Mouse (Mus musculus): ENCODE data around the gene Grm4.
A peak's percentile ranks its signal among the peaks of the same experiment; 100 is the strongest.
"Not testable (repeated sequence)": the region's sequence is repeated elsewhere in the genome, so short reads cannot be mapped to it uniquely, and the experiment has no call there.

The Grm4 gene

GRCm38 (mm10) chr17:27389221-27390000 lies 131.8 kb downstream of the Grm4 start:
- DNase-seq, result no peak

DNA sequence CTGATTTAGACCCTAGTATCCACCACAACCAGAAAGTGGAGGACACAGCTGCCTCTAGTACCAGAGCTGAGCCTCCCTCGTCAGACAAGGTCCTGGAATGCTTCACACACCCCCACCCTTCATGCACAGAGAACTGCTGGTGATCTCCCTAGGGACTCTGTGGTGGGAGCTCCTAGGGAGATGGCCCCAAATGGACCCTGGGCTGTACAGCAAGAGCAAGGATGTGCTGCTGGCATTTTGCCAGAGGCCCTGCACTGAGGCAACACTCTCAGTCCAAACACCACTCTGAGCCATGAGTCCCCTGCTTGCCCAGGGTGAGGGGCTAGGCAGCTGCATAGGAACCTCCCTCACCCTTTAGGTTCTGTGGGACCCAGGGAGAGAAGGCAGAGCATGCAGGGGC lies 134.8 kb downstream of the Grm4 start:
- peak; percentile 9 to 52 for DNase-seq

GRCm38 (mm10) chr17:27385513-27386261 lies 135.5 kb downstream of the Grm4 start:
- no peak for DNase-seq

DNA sequence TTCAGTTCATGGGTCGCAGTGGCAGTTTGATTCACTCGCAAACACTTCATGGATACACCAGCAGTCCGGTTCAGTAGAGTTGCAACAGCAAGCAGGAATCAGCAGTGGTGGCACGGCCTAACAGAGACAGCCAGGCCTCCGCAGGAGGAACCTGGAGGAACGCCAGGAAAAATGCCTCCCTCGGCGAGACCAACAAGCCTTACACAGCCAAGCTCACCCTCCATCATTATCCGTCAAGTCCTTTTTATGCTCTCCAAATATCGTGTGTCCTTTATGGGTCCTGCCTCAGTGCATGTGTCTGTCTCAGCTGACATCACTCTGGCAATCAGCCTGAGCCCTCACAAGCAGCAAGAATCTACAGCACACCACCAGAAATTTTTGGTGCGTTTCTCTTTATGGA lies 138.3 kb downstream of the Grm4 start:
- peak; percentile 9 to 43 for DNase-seq

GRCm38 (mm10) chr17:27380911-27381459 lies 140.2 kb downstream of the Grm4 start:
- DNase-seq, result not testable (repeated sequence)

GRCm38 (mm10) chr17:27378977-27379376 lies 142.2 kb downstream of the Grm4 start:
- no peak for DNase-seq

DNA sequence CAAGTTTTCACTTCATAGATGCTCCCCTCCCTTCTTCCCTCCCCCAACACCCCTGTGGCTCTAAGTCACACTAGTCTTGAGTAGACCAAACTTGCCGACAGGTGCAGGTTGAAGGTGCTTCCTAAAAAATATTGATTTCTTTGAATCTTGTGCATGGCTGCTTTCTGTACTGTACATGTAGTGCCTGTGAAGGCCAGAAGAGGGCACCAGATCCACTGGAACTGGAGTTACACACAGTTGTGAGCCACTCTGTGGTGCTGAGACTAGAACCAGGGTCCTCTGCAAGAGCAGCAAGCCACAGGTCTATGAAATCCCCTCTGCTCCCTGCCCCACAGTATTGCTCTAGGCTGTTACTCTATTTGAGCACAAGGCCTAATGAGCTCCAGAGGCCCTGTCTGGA lies 144.1 kb downstream of the Grm4 start:
- DNase-seq, result no peak

- no peak for DNase-seq
These were observed 145.7 kb downstream of the Grm4 start for GRCm38 (mm10) chr17:27375551-27375950.
